Mouse (Mus musculus): ENCODE data around the gene Abi3. TPM values are rescaled to one million over a fixed set of nuclear protein-coding genes. Genes with fewer than 3 reads are reported as not detected.
A peak's percentile ranks its signal among the peaks of the same experiment; 100 is the strongest.

Abi3 gene
- polyA plus RNA-seq, 1 experiment from 2014 or later, result 4.2 TPM

GRCm38 (mm10) chr11:95833631-95834142 is 8.6 kb downstream of the Abi3 start:
- 0 out of 2 replicates have a peak, but pooled peaks cover 2% of the 10 kb centered on the region for H3K36me3 ChIP-seq (ENCODE audit: control insufficient read depth, insufficient read depth, low read length)
- H3K9ac ChIP-seq (ENCODE audit: low read length), result no peak overlapping the region
- 20% methylated on average over 18 of the region's 18 CpGs for WGBS
- DNase-seq (ENCODE audit: low spot score) (no peak), ATAC-seq (ENCODE audit: low FRiP score, low TSS enrichment) (no peak)
- no peak overlapping the region for H3K4me2 ChIP-seq (replicated peaks; ENCODE audit: low read depth)
- H3K4me1 ChIP-seq (replicated peaks; ENCODE audit: control insufficient read depth, insufficient read depth), result peaks cover 5% of the 10 kb centered on the region
- H3K9me3 ChIP-seq (ENCODE audit: control insufficient read depth, low read length), result no peaks in the 10 kb centered on the region
- TF ChIP-seq EP300 (optimal IDR thresholded peaks at IDR 0.05) (no peak), CTCF (IDR thresholded peaks at IDR 0.05; ENCODE audit: low read depth) (no peak)
- H3K27me3 ChIP-seq (ENCODE audit: control insufficient read depth, insufficient read depth, low read length), result peaks cover 14% of the 10 kb centered on the region; the same call in 1 of the 2 replicates
- no peak overlapping the region for H3K4me3 ChIP-seq (ENCODE audit: low read depth, low read length)
- H3K27ac ChIP-seq (replicated peaks), result no peak overlapping the region

- ATAC-seq (ENCODE audit: low FRiP score, low TSS enrichment), result no peak
- Histone ChIP-seq H3K4me1 (replicated peaks; ENCODE audit: control insufficient read depth, insufficient read depth) (peaks cover 5% of the 10 kb centered on the region), H3K36me3 (ENCODE audit: control insufficient read depth, insufficient read depth, low read length) (0 out of 2 replicates have a peak, but pooled peaks cover 2% of the 10 kb centered on the region), H3K9me3 (ENCODE audit: control insufficient read depth, low read length) (no peaks in the 10 kb centered on the region), H3K27me3 (ENCODE audit: control insufficient read depth, insufficient read depth, low read length) (peaks cover 14% of the 10 kb centered on the region; the same call in 1 of the 2 replicates), H3K4me3 (ENCODE audit: low read depth, low read length) (no peak overlapping the region), H3K27ac (replicated peaks) (no peak overlapping the region), H3K4me2 (replicated peaks; ENCODE audit: low read depth) (no peak overlapping the region), H3K9ac (ENCODE audit: low read length) (no peak overlapping the region)
- TF ChIP-seq CTCF (IDR thresholded peaks at IDR 0.05; ENCODE audit: low read depth) (no peak), EP300 (optimal IDR thresholded peaks at IDR 0.05) (no peak)
- 49% methylated on average over 8 of the region's 8 CpGs for WGBS
- DNase-seq (ENCODE audit: low spot score), result no peak
Observed at GRCm38 (mm10) chr11:95833006-95833570, 9.2 kb downstream of the Abi3 start.

- 62% methylated on average over 18 of the region's 18 CpGs for WGBS
- H3K4me3 ChIP-seq (ENCODE audit: low read depth, low read length), result no peak overlapping the region
- no peaks in the 10 kb centered on the region for H3K9me3 ChIP-seq (ENCODE audit: control insufficient read depth, low read length)
- ATAC-seq (ENCODE audit: low FRiP score, low TSS enrichment) (no peak), DNase-seq (ENCODE audit: low spot score) (no peak)
- 0 out of 2 replicates have a peak, but pooled peaks cover 2% of the 10 kb centered on the region for H3K36me3 ChIP-seq (ENCODE audit: control insufficient read depth, insufficient read depth, low read length)
- H3K4me2 ChIP-seq (replicated peaks; ENCODE audit: low read depth), result no peak overlapping the region
- peaks cover 5% of the 10 kb centered on the region for H3K4me1 ChIP-seq (replicated peaks; ENCODE audit: control insufficient read depth, insufficient read depth)
- H3K27me3 ChIP-seq (ENCODE audit: control insufficient read depth, insufficient read depth, low read length), result peaks cover 14% of the 10 kb centered on the region; the same call in 1 of the 2 replicates
- TF ChIP-seq CTCF (IDR thresholded peaks at IDR 0.05; ENCODE audit: low read depth) (no peak), EP300 (optimal IDR thresholded peaks at IDR 0.05) (no peak)
- no peak overlapping the region for H3K27ac ChIP-seq (replicated peaks)
- H3K9ac ChIP-seq (ENCODE audit: low read length), result no peak overlapping the region
Observed at GRCm38 (mm10) chr11:95832129-95833005, 9.9 kb downstream of the Abi3 start.

- WGBS, result 18% methylated on average over 14 of the region's 15 CpGs
Observed at GRCm38 (mm10) chr11:95831641-95832040, 10.6 kb downstream of the Abi3 start.

GRCm38 (mm10) chr11:95831276-95831619 is 11.0 kb downstream of the Abi3 start:
- WGBS, result 12% methylated on average over 10 of the region's 10 CpGs
- Histone ChIP-seq H3K36me3 (ENCODE audit: control insufficient read depth, insufficient read depth, low read length) (0 out of 2 replicates have a peak, but pooled peaks cover 2% of the 10 kb centered on the region), H3K4me2 (replicated peaks; ENCODE audit: low read depth) (peak overlapping the region; percentile 49), H3K4me3 (ENCODE audit: low read depth, low read length) (peak overlapping the region; percentile 35), H3K9ac (ENCODE audit: low read length) (peak overlapping the region; percentile 31; the same call in 1 of the 2 replicates), H3K27ac (replicated peaks) (no peak overlapping the region), H3K27me3 (ENCODE audit: control insufficient read depth, insufficient read depth, low read length) (peaks cover 14% of the 10 kb centered on the region; the same call in 1 of the 2 replicates), H3K4me1 (replicated peaks; ENCODE audit: control insufficient read depth, insufficient read depth) (peaks cover 5% of the 10 kb centered on the region), H3K9me3 (ENCODE audit: control insufficient read depth, low read length) (no peaks in the 10 kb centered on the region)
- TF ChIP-seq EP300 (optimal IDR thresholded peaks at IDR 0.05), result no peak
- no peak for TF ChIP-seq CTCF (IDR thresholded peaks at IDR 0.05; ENCODE audit: low read depth)
- ATAC-seq (ENCODE audit: low FRiP score, low TSS enrichment) (no peak), DNase-seq (ENCODE audit: low spot score) (no peak)

More at GRCm38 (mm10) chr11:95831641-95832040, 10.6 kb downstream of the Abi3 start:
- DNase-seq (ENCODE audit: low spot score), result no peak
- ATAC-seq (ENCODE audit: low FRiP score, low TSS enrichment), result no peak
- H3K4me3 ChIP-seq (ENCODE audit: low read depth, low read length), result peak overlapping the region; percentile 35
- H3K4me1 ChIP-seq (replicated peaks; ENCODE audit: control insufficient read depth, insufficient read depth), result peaks cover 5% of the 10 kb centered on the region
- H3K27me3 ChIP-seq (ENCODE audit: control insufficient read depth, insufficient read depth, low read length), result peaks cover 14% of the 10 kb centered on the region; the same call in 1 of the 2 replicates
- TF ChIP-seq EP300 (optimal IDR thresholded peaks at IDR 0.05) (no peak), CTCF (IDR thresholded peaks at IDR 0.05; ENCODE audit: low read depth) (peak; percentile 47)
- peak overlapping the region; percentile 49; the same call in 1 of the 2 replicates for H3K4me2 ChIP-seq (replicated peaks; ENCODE audit: low read depth)
- no peaks in the 10 kb centered on the region for H3K9me3 ChIP-seq (ENCODE audit: control insufficient read depth, low read length)
- no peak overlapping the region for H3K9ac ChIP-seq (ENCODE audit: low read length)
- no peak overlapping the region for H3K27ac ChIP-seq (replicated peaks)
- H3K36me3 ChIP-seq (ENCODE audit: control insufficient read depth, insufficient read depth, low read length), result 0 out of 2 replicates have a peak, but pooled peaks cover 2% of the 10 kb centered on the region
